Mouse (Mus musculus) C2C12 (cell line): ENCODE data around the gene Kcng3.

Experiments used
- CEBPB ChIP-seq: IDR thresholded peaks from one replicate; pipeline ENCODE4 v1.6.1; 2011; ENCODE audit warnings: low read depth, mild to moderate bottlenecking, control low read depth, moderate library complexity
- CTCF ChIP-seq: IDR thresholded peaks from one replicate; pipeline ENCODE4 v1.5.1; 2011; ENCODE audit not compliant: control insufficient read depth, insufficient read depth, insufficient read length
- FOSL1 ChIP-seq: IDR thresholded peaks from one replicate; pipeline ENCODE4 v1.8.0; 2011; ENCODE audit warnings: mild to moderate bottlenecking, low read length; ENCODE audit not compliant: poor library complexity, insufficient read depth, severe bottlenecking
- MAX ChIP-seq: IDR thresholded peaks from one replicate; pipeline ENCODE4 v1.6.1; 2011; ENCODE audit warnings: mild to moderate bottlenecking, control low read depth
- MYOD1 ChIP-seq: IDR thresholded peaks from one replicate; pipeline ENCODE4 v1.6.1; 2011; ENCODE audit warnings: low read depth; ENCODE audit not compliant: control insufficient read depth, insufficient read length
- USF1 ChIP-seq: IDR thresholded peaks from one replicate; pipeline ENCODE4 v1.6.1; 2011; ENCODE audit warnings: low read depth, mild to moderate bottlenecking, control low read depth, moderate library complexity

DNA sequence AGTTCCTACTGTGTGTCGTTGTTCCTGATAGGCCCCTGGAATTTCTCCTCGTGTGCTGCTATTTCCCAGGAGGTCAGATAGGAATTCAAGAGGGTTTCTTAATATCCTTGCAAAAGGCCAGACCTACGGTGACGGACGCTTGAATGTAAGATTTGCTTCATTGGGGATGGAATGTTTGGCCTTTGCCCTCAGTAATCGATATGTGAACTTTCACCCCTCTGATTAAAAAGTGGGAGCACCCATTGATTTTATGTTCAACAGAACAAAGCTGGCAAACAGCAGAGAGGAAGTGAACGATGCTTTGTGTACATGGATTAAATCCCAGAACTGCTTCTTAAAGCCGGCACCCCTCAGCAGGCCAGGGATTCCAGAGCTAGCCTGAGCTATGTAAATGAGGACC lies 64.3 kb downstream of the Kcng3 start:
- TF ChIP-seq CTCF (no peak), USF1 (no peak), CEBPB (no peak), MYOD1 (no peak), MAX (no peak), FOSL1 (no peak)
